ENCODE assay signal across 1 mouse cellular context in the genomic region with DNA sequence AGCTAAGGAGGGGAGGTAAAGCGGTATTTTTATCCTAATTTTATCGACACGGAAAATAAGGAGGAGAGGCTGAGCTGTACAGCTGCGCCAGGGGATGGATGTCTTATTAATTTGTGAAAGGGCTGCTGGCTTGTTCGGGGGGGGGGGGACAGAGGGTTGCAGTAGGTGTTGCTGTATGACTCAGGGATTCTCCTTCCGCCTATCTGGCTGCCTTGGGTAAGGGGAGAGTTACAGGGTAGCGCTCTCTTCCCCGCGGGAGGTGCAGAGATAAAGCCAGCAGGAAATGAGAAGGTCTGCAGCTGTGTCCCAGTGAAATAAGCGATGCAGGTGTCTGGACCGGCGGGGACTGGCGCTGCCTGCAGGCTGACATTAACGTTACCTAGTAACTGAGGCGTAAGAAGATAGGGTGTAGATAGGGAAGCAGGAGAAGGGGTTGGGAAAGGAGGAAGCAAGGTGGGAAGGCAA.
A peak's percentile ranks its signal among the peaks of the same experiment; 100 is the strongest.
TF ChIP-seq lines count a peak whose summit lies in the region.

No protein-coding gene starts in this region.

TF ChIP-seq in MEL, 35 proteins besides CTCF, POLR2A, EP300 and RAD21:
- no peak for TF ChIP-seq UBTF (IDR thresholded peaks at IDR 0.05; ENCODE audit: borderline replicate concordance, insufficient read depth, low read depth, low read length)
- TF ChIP-seq NELFE (IDR thresholded peaks at IDR 0.05; ENCODE audit: low read depth, low read length) = no peak
- TF ChIP-seq KAT2A (conservative IDR thresholded peaks at IDR 0.05; ENCODE audit: low read depth, low read length) = no peak
- no peak for TF ChIP-seq ZNF384 (IDR thresholded peaks at IDR 0.05; ENCODE audit: low read depth, low read length)
- TF ChIP-seq TAL1 (IDR thresholded peaks at IDR 0.05; ENCODE audit: low read length) = peak; percentile 56
- 0 out of 2 replicates have a peak, but pooled peaks have one; percentile 19 for TF ChIP-seq TBP (IDR thresholded peaks at IDR 0.05; ENCODE audit: low read depth, low read length)
- TF ChIP-seq ZMIZ1 (IDR thresholded peaks at IDR 0.05; ENCODE audit: low read depth, low read length) = no peak
- TF ChIP-seq MYB (IDR thresholded peaks at IDR 0.05; ENCODE audit: low read depth, low read length) = no peak
- no peak for TF ChIP-seq ZKSCAN1 (IDR thresholded peaks at IDR 0.05; ENCODE audit: low read depth, low read length)
- TF ChIP-seq MEF2A (IDR thresholded peaks at IDR 0.05; ENCODE audit: extremely low read depth, insufficient replicate concordance, low read depth, low read length, poor library complexity, severe bottlenecking) = no peak
- TF ChIP-seq GATA1 (IDR thresholded peaks at IDR 0.05; ENCODE audit: low read depth, low read length) = peak; percentile 72
- TF ChIP-seq USF2 (IDR thresholded peaks at IDR 0.05; ENCODE audit: borderline replicate concordance in 1 of 2, insufficient read depth in 1 of 2, low read depth in 1 of 2, low read length in 2 of 2) = no peak
- TF ChIP-seq NRF1 (IDR thresholded peaks at IDR 0.05; ENCODE audit: insufficient read depth, low read depth, low read length, poor library complexity, severe bottlenecking) = no peak
- TF ChIP-seq USF1 (IDR thresholded peaks at IDR 0.05; ENCODE audit: low read depth, low read length) = no peak
- no peak for TF ChIP-seq POLR2AphosphoS2 (IDR thresholded peaks at IDR 0.05; ENCODE audit: low read length)
- peak; percentile 88 for TF ChIP-seq TCF12 (IDR thresholded peaks at IDR 0.05; ENCODE audit: low read depth, low read length)
- TF ChIP-seq ZC3H11A (IDR thresholded peaks at IDR 0.05; ENCODE audit: low read depth, low read length) = no peak
- no peak for TF ChIP-seq E2F4 (IDR thresholded peaks at IDR 0.05; ENCODE audit: borderline replicate concordance, low read depth, low read length)
- no peak for TF ChIP-seq POLR2AphosphoS5 (IDR thresholded peaks at IDR 0.05; ENCODE audit: borderline replicate concordance, low read depth, low read length)
- peak; percentile 16; the same call in 1 of the 2 replicates for TF ChIP-seq RCOR1 (IDR thresholded peaks at IDR 0.05; ENCODE audit: low read depth, low read length)
- TF ChIP-seq CHD2 (IDR thresholded peaks at IDR 0.05; ENCODE audit: low read length) = no peak
- peak; percentile 12; the same call in 1 of the 2 replicates for TF ChIP-seq SMC3 (IDR thresholded peaks at IDR 0.05; ENCODE audit: low read depth, low read length)
- no peak for TF ChIP-seq GABPA (IDR thresholded peaks at IDR 0.05; ENCODE audit: low read depth, low read length)
- TF ChIP-seq HCFC1 (IDR thresholded peaks at IDR 0.05; ENCODE audit: low read depth, low read length) = no peak
- no peak for TF ChIP-seq MAX (IDR thresholded peaks at IDR 0.05; ENCODE audit: low read length)
- TF ChIP-seq MXI1 (IDR thresholded peaks at IDR 0.05; ENCODE audit: low read depth, low read length) = no peak
- peak; percentile 56 for TF ChIP-seq ELF1 (IDR thresholded peaks at IDR 0.05; ENCODE audit: low read depth, low read length)
- TF ChIP-seq JUND (IDR thresholded peaks at IDR 0.05; ENCODE audit: low read depth, low read length) = no peak
- TF ChIP-seq SIN3A (IDR thresholded peaks at IDR 0.05; ENCODE audit: low read length) = peak; percentile 72; the same call in 1 of the 2 replicates
- peak; percentile 86 for TF ChIP-seq ETS1 (IDR thresholded peaks at IDR 0.05; ENCODE audit: low read depth, low read length)
- TF ChIP-seq CHD1 (IDR thresholded peaks at IDR 0.05; ENCODE audit: low read depth, low read length) = no peak
- no peak for TF ChIP-seq MYC (IDR thresholded peaks at IDR 0.05; ENCODE audit: low read depth, low read length)
- no peak for TF ChIP-seq MAFK (IDR thresholded peaks at IDR 0.05; ENCODE audit: borderline replicate concordance, low read depth, low read length)
- TF ChIP-seq BHLHE40 (IDR thresholded peaks at IDR 0.05; ENCODE audit: borderline replicate concordance, low read depth, low read length) = no peak
- no peak for TF ChIP-seq MAZ (IDR thresholded peaks at IDR 0.05; ENCODE audit: low read depth, low read length)
